Mouse (Mus musculus): ENCODE measurements at regions not wholly inside any gene's neighbourhood (a gene's known extent, or its start where the extent isn't known, plus 50 kb on each side); places are given as distances from the start of the nearest gene placed in this dataset.

GRCm38 (mm10) chr3:143447005-143447709 lies 565.4 kb upstream of the Pkn2 start:
- no peak for DNase-seq (ENCODE audit: low read depth, low spot score)

GRCm38 (mm10) chr3:143417401-143417800 lies 535.6 kb upstream of the Pkn2 start:
- no peak for DNase-seq (ENCODE audit: low read depth, low spot score)

DNA sequence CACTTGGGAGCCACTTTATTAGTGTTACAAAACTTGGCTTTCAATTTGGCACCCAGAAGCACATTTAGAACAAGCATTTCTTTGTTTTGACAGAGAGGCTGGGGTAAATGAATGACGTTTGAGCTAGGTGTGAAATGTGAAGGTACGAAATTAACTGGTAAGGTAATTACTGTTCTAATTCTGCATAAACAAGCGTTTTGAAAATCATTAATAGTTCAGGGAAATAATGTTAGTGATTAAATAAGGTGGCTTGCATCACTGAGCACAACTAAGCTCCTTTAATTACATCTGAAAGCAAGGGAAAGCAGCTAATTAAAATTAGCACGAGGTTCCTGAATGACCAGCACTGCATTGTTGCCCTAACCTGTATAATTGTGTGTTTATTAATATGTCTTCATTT lies 529.9 kb upstream of the Pkn2 start:
- no peak for DNase-seq (ENCODE audit: low read depth, low spot score)

GRCm38 (mm10) chr3:143398966-143399365 lies 517.2 kb upstream of the Pkn2 start:
- DNase-seq (ENCODE audit: low read depth, low spot score): no peak

DNA sequence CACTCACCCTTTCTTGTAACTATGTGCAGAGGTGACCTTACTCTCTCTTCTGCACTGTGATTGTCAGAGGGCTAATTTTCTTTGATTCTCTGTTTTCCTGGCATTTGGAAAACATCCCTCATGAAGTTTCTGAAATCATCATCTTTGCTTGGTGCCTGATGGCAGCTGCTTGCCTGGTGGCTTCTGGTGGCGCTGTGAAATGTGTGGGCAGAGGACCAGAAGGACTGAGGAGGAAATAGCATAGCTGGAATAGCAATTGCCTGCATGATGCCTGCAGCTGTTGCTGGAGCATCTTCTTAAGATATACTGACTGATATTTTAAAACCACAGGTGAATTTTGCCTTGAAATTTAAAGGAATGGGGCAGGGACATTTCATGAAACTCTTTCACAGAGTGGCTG lies 502.6 kb upstream of the Pkn2 start:
- no peak for DNase-seq (ENCODE audit: low read depth, low spot score)

DNA sequence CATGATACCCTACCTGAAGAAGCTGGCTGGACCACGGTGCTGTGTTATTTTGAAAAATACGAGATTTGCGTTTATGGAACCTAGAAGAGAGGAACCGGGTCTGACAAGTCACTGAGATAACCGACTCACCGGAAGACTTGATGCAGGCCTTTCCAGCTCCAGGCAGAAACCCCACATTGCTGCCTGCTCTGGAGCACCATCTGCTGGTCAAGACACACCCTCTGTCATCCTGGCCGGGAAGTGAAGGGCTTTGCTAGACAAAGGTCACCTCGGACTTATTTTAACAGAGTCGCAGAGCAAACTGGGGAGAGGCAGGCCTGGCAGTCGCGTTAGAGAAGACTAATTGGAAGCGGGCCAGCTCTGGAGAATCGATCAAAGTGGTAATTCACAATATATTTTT lies 497.4 kb upstream of the Pkn2 start:
- peak; percentile 36 for DNase-seq (ENCODE audit: low read depth, low spot score)

- DNase-seq (ENCODE audit: low read depth, low spot score): no peak
Observed at GRCm38 (mm10) chr3:143377446-143377845, 495.6 kb upstream of the Pkn2 start.

GRCm38 (mm10) chr3:143375527-143376061 lies 493.8 kb upstream of the Pkn2 start:
- DNase-seq (ENCODE audit: low read depth, low spot score): no peak

GRCm38 (mm10) chr3:143373501-143373900 lies 491.7 kb upstream of the Pkn2 start:
- DNase-seq (ENCODE audit: low read depth, low spot score): no peak

DNA sequence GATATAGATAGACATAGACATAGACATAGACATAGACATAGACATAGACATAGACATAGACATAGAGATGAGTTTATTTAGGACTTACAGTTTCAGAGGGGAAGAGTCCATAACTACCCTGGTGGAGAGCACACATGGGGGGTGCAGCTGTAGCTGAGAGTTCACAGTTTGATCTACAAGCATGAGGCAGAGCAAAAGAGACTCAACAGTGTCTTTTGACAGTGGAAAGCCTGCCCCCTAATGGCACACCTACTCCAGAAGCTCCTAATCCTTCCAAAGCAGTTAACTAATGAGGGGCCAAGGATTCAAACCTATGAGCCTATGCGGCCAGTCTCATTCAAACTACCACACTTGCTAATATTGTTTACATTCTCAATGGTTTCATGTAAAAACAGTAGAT lies 487.2 kb upstream of the Pkn2 start:
- no peak for DNase-seq (ENCODE audit: low read depth, low spot score)

DNA sequence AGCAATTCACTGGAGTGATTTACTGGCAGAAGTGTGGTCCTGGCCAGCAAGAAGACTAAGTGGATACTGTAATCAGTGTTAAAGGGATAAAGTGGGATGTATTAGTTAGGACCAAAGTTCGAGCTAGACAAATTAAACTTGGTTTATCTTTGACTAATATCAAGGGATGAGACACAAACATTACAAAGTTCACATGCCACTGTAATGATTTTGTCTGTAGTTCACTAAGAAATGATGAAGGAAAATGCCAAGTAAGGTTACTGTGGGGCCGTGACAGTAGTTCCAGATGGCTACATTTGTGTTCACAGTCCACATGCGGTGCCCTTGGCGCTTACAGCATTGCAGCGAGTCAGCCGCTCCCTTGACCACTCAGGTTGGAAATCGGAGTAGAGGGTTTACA lies 458.2 kb upstream of the Pkn2 start:
- no peak for DNase-seq (ENCODE audit: low read depth, low spot score)

- no peak for DNase-seq (ENCODE audit: low read depth, low spot score)
Observed at GRCm38 (mm10) chr3:143333339-143333738, 451.5 kb upstream of the Pkn2 start.

- DNase-seq (ENCODE audit: low read depth, low spot score): no peak
Observed at GRCm38 (mm10) chr3:143328521-143328920, 446.7 kb upstream of the Pkn2 start.

- no peak for DNase-seq (ENCODE audit: low read depth, low spot score)
Observed at GRCm38 (mm10) chr3:143327652-143328051, 445.8 kb upstream of the Pkn2 start.

DNA sequence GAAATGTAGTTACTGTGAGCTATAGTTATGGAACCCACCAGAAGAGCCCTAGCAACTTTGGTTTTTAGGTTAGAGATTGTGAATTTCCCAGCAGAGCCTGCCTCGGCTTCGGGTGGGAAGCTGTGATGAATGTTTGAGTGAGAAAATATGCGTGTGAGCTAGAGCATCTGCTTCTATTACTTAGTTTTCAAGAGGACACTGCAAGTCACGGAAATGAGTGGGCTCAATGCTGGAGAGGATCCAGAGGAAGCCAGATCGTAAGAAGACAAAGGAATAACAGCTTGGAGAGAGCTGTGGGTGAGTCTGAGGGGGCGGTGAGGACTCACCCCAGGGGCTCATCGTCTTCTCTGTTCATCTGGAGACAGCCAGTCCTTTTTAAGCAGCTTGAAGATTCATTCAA lies 434.7 kb upstream of the Pkn2 start:
- no peak for DNase-seq (ENCODE audit: low read depth, low spot score)

GRCm38 (mm10) chr3:143291793-143292192 lies 410.0 kb upstream of the Pkn2 start:
- no peak for DNase-seq (ENCODE audit: low read depth, low spot score)

DNA sequence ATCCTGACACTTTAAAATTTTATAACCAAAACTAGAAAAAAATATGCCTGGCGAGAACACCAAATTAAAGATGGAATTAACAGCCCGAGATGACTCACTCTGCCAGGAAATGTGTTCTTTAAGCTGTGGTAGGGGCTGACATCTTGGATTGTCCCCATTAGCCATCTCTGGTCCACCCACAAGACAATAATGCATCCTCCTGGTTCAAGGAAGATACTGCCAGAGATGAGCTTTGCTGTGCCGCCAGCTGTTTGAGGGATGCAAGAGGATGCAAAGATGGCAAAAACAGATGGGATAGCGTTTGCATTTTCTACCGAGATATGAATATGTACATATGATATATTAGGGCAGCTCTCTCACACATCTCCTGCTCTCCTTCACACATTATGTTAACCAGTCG lies 382.3 kb upstream of the Pkn2 start:
- DNase-seq (ENCODE audit: low read depth, low spot score): no peak

DNA sequence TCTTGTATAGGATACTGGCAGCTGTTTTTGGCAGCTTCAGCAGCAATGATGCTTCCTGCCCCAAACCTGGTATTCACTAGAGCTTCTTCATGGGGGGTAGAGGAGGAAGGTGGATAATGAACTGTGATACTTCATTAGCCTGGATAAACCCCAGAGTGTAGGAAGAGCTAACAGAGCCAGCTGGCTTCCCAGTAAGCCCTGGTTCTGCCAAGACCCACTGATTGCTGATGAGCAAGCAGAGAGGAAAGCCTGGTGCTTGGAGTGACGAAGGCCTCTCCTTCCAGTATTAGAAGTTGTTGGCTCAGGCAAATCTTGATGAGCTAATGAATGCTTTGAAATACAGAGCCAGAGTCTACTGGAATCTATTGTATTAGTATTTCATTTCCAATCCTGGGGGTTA lies 370.8 kb upstream of the Pkn2 start:
- DNase-seq (ENCODE audit: low read depth, low spot score): no peak

DNA sequence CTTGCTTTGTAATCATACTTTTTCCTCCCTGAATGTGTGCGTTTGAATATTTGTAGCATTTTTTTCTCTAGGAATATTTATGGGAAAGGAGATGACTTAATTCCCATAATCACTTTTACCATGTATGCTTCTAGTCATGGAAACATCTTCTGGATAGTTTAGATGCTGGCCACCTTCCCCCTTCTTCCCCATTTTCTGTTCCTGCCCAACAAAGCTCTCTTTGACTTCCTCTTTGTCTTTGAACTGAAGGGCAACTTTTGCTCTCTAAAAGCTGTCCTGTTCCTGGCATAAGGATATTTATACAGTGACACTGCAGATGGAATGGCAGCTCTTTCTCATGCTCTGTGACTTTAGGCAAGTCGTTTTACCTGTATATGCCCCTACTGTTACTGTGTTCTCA lies 370.2 kb upstream of the Pkn2 start:
- no peak for DNase-seq (ENCODE audit: low read depth, low spot score)

DNA sequence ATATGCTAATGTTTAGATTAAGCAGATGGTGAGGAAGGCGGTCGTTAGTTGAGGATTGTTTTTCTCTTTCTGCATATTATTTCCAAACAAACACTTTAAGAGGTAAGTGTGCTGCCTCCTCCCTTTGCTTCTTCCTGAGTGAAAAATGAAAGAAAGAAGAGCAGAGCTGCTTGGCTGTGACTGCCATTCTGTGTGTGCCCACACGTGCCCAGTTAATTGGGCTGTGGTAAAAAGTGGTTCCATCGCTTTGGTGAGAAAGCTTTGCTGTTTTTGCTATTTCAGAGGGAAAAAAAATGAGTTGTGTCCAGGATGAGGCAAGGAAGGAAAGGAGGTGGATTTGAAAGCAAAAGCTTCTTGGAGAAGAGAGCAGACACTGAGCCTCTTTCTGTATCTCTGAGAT lies 360.9 kb upstream of the Pkn2 start:
- no peak for DNase-seq (ENCODE audit: low read depth, low spot score)

DNA sequence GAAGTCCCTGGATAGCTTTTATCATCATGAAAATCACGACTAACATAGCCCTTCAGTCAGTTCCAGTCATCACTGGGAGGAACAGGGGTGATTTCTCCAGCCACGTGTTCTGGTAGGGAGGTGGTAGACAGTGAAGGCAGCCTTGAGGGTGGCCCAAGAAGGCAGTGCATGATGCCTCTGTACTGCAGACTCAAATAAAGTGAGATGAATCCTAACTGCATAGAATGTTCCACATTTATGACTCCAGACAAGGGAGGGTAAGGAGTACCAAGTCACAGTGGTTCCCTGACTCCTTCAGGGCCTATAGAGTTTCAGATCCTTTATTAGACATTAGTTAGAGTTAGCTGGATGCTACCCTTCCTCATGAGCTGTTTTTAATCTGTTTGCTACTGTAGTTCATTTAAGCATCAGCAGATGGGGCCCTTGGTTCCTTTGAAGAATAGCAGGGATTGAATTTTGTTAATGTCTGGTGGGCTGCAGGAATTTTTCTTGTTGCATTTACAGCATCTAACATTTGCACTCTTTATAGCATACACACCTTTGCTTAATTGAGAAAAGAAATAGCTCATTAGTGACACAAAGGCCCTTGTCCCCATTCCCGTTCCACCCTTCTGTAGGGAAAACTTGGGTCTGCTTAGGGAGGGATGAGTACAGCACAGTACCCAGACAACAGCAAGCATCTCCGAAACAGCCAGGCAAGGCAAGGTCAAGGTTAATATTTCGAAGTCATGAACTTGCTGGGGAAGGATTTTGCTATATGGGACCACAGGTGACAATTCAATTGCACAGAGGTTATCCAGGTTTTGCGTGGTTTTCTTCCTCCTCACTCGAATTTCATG lies 359.0 kb upstream of the Pkn2 start:
- DNase-seq (ENCODE audit: low read depth, low spot score): peak; percentile 14

GRCm38 (mm10) chr3:143238546-143238945 lies 356.7 kb upstream of the Pkn2 start:
- DNase-seq (ENCODE audit: low read depth, low spot score): no peak

Measured in retina, postnatal 7 days (tissue).